Mouse (Mus musculus): ENCODE data around the gene Miga2. TPM values are rescaled to one million over a fixed set of nuclear protein-coding genes. Genes with fewer than 3 reads are reported as not detected.

The Miga2 gene
- 100 to 1,000 TPM in 1 of 2 experiments, 10 to 100 TPM in 1; 95.4 to 108 TPM for total RNA-seq (2021)

- intact Hi-C loops (cut with DNase I), result no loop called here
- peak; percentile 99 for DNase-seq (ENCODE audit: extremely low spot score in 1 of 2, low spot score in 2 of 2)
These were observed at the start of gene Miga2 for GRCm38 (mm10) chr2:30363773-30364650. Miga2 (plus strand) TSS chr2:30364233.

- DNase-seq (ENCODE audit: extremely low spot score in 1 of 2, low spot score in 2 of 2), result no peak
- intact Hi-C loops (cut with DNase I), result loop anchor here (10.0 kb wide), 1 partner anchor 401 kb away; no protein-coding TSS in a partner anchor
These were observed 47.9 kb upstream of the Miga2 start for GRCm38 (mm10) chr2:30316136-30316535.

DNA sequence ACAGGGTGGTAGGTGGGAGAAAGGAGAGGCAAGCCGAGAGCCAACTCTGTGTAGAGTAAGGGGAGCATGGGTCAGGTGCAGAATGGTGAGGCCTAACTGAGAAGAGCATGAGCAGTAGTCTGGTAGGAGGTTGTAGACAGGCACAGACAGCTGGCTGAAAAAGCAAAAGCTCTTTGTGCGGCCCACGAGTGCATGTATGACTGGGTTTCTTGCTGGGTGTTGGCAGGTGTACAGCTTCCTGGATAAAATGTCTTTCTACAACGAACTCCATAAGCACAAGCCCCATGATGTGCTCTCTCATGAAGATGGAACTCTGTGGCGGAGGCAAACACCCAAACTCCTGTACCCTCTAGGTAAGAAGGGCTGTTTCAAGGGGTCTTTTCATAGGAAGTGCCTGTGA, 47.1 kb upstream of the Miga2 start:
- intact Hi-C loops (cut with DNase I), result loop anchor here (10.0 kb wide), 1 partner anchor 402 kb away; no protein-coding TSS in a partner anchor
- no peak for DNase-seq (ENCODE audit: extremely low spot score in 1 of 2, low spot score in 2 of 2)

GRCm38 (mm10) chr2:30319260-30319659, 44.8 kb upstream of the Miga2 start:
- intact Hi-C loops (cut with DNase I), result loop anchor here (10.0 kb wide), 1 partner anchor 404 kb away; no protein-coding TSS in a partner anchor
- DNase-seq (ENCODE audit: extremely low spot score in 1 of 2, low spot score in 2 of 2), result no peak

DNA sequence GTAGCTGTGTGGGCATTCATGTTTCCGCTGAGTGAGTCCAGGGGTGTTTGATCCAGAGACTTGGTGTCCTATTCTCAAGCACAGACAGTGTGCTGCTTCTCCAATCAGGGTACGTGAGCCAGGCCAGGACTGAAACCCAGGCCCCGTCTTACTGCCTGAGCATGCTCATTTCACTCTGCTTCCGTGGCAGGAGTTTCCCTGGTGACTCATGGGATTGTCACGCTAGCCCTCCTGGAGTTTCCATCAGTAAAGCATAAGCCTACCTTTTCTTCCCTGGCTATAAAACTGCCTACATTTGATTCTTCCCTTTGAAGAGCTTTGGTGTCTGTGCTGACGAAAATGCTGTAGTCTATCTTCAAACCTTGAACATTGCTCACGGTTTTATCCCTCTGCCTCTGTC, 40.9 kb upstream of the Miga2 start:
- intact Hi-C loops (cut with DNase I), result no loop called here
- no peak for DNase-seq (ENCODE audit: extremely low spot score in 1 of 2, low spot score in 2 of 2)

- intact Hi-C loops (cut with DNase I), result no loop called here
- no peak for DNase-seq (ENCODE audit: extremely low spot score in 1 of 2, low spot score in 2 of 2)
These were observed 38.7 kb upstream of the Miga2 start for GRCm38 (mm10) chr2:30325296-30325695.

- intact Hi-C loops (cut with DNase I), result no loop called here
- no peak for DNase-seq (ENCODE audit: extremely low spot score in 1 of 2, low spot score in 2 of 2)
These were observed 36.8 kb upstream of the Miga2 start for GRCm38 (mm10) chr2:30327276-30327675.

DNA sequence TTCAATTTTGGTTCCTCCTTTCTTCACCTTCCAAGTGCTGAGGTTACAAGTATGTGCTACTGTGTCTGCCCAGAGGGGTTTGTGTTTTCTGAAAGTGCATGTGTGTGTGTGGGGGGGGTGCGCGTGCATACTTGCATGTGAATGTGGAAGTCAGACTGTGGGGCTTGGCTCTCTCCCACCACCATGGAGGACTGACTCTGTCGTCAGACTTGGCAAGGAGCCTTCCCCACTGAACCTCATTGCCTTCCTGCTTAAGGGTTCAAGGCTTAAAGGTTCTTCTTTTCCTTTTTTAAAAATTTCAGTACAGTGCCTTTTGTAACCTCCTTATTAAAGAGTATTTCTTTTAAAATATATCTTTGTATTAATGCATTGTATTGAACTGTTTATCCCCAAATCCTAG, 35.2 kb upstream of the Miga2 start:
- DNase-seq (ENCODE audit: extremely low spot score in 1 of 2, low spot score in 2 of 2), result no peak
- intact Hi-C loops (cut with DNase I), result no loop called here

DNA sequence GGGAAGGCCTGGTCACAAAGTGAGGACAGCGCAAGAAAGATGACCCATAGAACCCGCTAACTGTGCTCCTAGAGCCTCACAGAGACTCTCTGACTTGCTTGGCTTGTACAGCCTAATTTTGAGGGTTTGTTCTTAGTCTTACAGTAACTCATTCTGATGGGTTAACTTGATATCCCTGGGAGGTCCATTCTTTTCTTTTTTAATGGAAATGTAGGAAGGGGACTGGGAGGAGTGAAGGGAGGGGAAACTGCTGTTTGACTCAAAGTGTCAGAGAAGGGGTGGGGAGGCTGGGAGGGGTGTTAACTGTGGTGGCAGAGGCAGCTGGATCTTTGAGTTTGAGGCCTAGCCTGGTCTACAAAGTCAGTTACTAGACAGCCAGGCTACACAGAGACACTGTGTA, 28.7 kb upstream of the Miga2 start:
- no peak for DNase-seq (ENCODE audit: extremely low spot score in 1 of 2, low spot score in 2 of 2)
- intact Hi-C loops (cut with DNase I), result loop anchor here (5.0 kb wide), 1 partner anchor 33 kb away; no protein-coding TSS in a partner anchor

DNA sequence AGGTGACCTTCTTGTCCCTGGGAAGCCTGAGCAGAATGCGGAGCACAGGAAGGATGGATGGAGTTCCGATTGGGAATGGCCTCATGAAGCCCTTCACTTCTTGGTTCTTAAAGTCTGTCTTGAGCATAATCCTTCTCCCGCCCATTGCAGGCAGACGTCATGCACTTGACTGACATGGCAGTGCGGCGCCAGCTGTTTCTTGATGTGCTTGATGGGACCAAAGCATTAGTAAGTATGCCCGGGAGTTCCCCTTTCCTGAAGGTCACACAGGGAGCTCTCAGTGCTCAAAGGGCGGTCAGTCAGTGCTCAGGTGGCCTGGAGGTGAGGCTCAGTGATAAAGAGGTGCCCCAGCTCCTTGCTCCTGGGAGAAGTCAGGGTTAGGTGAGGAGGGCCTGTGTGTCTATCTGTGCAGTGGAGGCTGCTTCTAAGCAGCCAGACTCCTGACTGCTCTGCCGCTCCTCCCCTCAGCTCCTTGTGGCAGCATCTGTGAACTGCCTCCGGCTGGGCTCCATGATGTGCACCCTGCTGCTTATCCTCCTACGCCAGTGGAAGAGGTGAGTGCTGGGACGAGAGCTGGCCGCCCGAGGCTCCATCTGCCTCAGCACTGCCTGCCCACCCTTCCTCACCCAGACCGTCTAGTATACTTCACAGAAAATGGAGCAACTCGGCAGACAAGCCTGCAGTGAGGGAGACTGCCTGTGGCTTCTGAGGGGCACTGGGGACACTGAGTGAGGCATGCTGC, 27.7 kb upstream of the Miga2 start:
- intact Hi-C loops (cut with DNase I), result loop anchor here (5.0 kb wide), 1 partner anchor 34 kb away; no protein-coding TSS in a partner anchor

DNA sequence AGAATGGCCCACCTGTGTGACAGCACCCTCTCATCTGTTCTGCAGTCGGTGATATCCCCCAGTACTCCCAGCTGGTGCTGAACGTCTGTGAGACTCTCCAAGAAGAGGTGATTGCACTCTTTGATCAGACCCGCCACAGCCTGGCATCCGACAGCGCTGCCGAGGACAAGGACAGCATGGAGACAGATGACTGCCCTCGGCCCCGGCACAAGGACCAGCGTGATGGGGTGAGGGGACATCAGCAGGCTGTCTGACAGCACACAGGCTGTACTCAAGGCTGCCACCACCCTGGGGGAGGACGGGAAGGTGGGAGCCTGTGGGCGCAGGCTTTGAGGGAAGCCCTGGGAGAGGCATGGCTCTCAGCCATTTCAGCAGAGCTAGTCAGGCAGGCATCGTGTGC, 26.9 kb upstream of the Miga2 start:
- DNase-seq (ENCODE audit: extremely low spot score in 1 of 2, low spot score in 2 of 2), result no peak
- intact Hi-C loops (cut with DNase I), result loop anchor here (5.0 kb wide), 1 partner anchor 35 kb away; no protein-coding TSS in a partner anchor

More for the DNA sequence above, 27.7 kb upstream of the Miga2 start:
- DNase-seq (ENCODE audit: extremely low spot score in 1 of 2, low spot score in 2 of 2), result no peak

DNA sequence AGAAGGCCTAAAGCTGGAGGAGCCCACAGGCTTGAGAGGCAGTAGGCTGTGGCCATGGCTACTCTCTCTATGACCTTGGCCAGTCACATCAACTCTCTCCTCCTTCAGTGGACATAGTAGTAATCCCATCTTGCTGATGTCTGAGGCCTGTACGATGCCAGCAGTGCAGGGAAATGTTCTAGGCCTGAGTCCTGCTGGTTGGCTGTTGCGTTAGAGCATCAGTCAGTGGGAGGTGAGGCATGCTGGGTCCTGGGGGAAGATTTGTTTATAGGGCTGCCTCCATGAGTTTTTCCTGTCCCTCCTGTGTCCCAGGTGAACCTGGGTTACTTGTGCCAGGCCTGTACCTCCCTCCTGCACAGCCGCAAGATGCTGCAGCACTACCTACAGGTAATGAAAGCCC, 22.0 kb upstream of the Miga2 start:
- intact Hi-C loops (cut with DNase I), result no loop called here
- DNase-seq (ENCODE audit: extremely low spot score in 1 of 2, low spot score in 2 of 2), result no peak

DNA sequence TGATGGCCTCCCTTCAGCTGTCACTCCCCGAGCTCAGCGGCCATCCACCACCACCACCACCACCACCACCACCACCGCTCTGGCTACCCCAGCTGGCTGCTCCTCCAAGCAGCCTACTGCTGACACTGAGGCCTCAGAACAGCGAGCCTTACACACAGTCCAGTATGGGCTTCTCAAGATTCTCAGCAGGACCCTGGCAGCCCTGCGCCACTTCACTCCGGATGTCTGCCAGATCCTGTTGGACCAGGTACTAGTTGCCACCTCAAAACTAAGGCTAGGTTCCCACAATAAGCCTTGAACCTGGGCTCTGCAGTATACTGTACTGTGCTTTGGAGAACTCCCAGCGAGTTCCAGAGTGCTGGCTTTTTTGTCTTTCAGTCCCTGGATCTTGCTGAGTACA, 21.5 kb upstream of the Miga2 start:
- DNase-seq (ENCODE audit: extremely low spot score in 1 of 2, low spot score in 2 of 2), result no peak
- intact Hi-C loops (cut with DNase I), result no loop called here

DNA sequence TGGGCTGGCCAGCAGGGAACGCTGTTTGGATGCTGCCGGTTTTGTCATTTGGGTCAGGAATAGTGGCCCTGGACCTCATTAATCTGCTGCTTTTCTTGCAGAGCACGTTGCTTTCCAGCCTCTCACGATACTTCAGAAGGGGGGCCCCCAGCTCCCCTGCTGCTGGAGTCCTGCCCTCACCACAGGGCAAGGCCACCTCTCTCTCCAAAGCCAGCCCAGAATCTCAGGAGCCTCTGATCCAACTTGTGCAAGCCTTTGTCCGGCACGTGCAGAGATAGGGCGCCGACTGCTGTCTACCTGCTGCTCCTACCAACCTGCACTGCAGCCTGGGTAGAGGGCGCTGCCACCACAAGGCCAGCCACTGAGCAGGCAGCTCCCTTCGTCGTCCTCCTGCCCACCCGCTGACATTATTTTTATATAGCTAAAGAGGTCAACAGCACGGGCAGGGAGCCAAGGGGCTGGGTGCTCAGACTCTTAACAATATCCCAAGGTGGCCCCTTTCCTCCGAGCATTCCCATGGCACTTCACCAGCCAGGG, 20.4 kb upstream of the Miga2 start:
- DNase-seq (ENCODE audit: extremely low spot score in 1 of 2, low spot score in 2 of 2), result peak in 1 of 2 experiments; percentile 68

DNA sequence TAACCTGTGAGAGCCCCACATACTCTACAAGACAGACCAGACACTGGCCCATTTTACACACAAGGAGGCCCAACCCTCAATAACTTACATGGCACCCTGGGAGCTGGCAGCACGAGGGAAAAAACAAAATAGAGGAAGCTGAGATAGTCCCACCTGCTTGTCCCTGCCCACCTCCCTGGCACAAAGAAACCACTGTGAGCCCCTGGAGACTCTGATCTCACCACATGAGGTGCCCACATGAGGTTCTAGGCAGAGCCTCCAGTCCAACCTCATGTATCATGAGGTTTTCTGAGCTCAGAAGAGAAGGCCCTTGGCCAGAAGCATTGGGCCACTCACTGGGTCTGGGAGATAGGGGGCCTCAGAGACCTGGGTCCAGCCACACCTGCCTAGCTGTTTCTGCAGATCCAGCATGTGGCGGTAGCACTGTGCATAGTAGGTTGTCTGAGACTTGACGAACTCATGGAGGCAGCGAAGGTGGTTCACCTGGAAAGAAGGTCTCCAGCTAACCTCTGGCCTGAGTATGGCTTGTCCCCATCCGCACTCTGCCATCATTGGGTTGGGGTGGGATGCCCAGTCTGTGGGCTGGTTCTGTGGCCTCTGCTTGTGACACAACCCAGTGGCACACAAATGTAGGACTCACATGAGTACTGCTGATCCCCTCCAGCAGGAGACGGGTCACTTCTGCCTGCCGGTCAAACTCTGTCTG, 17.9 kb upstream of the Miga2 start:
- DNase-seq (ENCODE audit: extremely low spot score in 1 of 2, low spot score in 2 of 2), result no peak
- intact Hi-C loops (cut with DNase I), result no loop called here

More for the DNA sequence above, 20.4 kb upstream of the Miga2 start:
- intact Hi-C loops (cut with DNase I), result no loop called here

GRCm38 (mm10) chr2:30349196-30349595, 14.8 kb upstream of the Miga2 start:
- no peak for DNase-seq (ENCODE audit: extremely low spot score in 1 of 2, low spot score in 2 of 2)
- intact Hi-C loops (cut with DNase I), result no loop called here

- intact Hi-C loops (cut with DNase I), result no loop called here
- no peak for DNase-seq (ENCODE audit: extremely low spot score in 1 of 2, low spot score in 2 of 2)
These were observed 12.9 kb upstream of the Miga2 start for GRCm38 (mm10) chr2:30351149-30351548.

- intact Hi-C loops (cut with DNase I), result no loop called here
- DNase-seq (ENCODE audit: extremely low spot score in 1 of 2, low spot score in 2 of 2), result no peak
These were observed 8.2 kb upstream of the Miga2 start for GRCm38 (mm10) chr2:30355861-30356260.

- DNase-seq (ENCODE audit: extremely low spot score in 1 of 2, low spot score in 2 of 2), result no peak
- intact Hi-C loops (cut with DNase I), result no loop called here
These were observed 7.8 kb upstream of the Miga2 start for GRCm38 (mm10) chr2:30356266-30356665.

All from left cerebral cortex, postnatal 10 days (tissue).